Mouse (Mus musculus): ENCODE measurements at regions not wholly inside any gene's neighbourhood (a gene's known extent, or its start where the extent isn't known, plus 50 kb on each side); places are given as distances from the start of the nearest gene placed in this dataset.

- DNase-seq (ENCODE audit: low spot score), result peak; percentile 76
Measured at GRCm38 (mm10) chr13:85773848-85774247, 272.9 kb downstream of the Cox7c start.

- no peak for DNase-seq (ENCODE audit: low spot score)
Measured at GRCm38 (mm10) chr13:85771027-85771681, 275.6 kb downstream of the Cox7c start.

GRCm38 (mm10) chr13:85770538-85770937 is 276.2 kb downstream of the Cox7c start:
- DNase-seq (ENCODE audit: low spot score), result no peak

- DNase-seq (ENCODE audit: low spot score), result no peak
Measured at GRCm38 (mm10) chr13:85768520-85768919, 278.2 kb downstream of the Cox7c start.

- DNase-seq (ENCODE audit: low spot score), result no peak
Measured at GRCm38 (mm10) chr13:85724616-85725015, 322.1 kb downstream of the Cox7c start.

GRCm38 (mm10) chr13:85724105-85724504 is 322.6 kb downstream of the Cox7c start:
- DNase-seq (ENCODE audit: low spot score), result no peak

- no peak for DNase-seq (ENCODE audit: low spot score)
Measured at GRCm38 (mm10) chr13:85720314-85720713, 326.4 kb downstream of the Cox7c start.

- DNase-seq (ENCODE audit: low spot score), result no peak
Measured at GRCm38 (mm10) chr13:85715883-85716498, 330.7 kb downstream of the Cox7c start.

- DNase-seq (ENCODE audit: low spot score), result no peak
Measured at GRCm38 (mm10) chr13:85692374-85692773, 354.3 kb downstream of the Cox7c start.

All from retina, embryonic 14.5 days (tissue).